Mouse (Mus musculus) testis, postnatal 10 days (tissue): ENCODE data around the gene Susd1.

Experiments
- DNase-seq: peaks from one replicate; pipeline ENCODE4 v3.0.0; 2021; ENCODE audit warnings: low spot score

Susd1 gene

DNA sequence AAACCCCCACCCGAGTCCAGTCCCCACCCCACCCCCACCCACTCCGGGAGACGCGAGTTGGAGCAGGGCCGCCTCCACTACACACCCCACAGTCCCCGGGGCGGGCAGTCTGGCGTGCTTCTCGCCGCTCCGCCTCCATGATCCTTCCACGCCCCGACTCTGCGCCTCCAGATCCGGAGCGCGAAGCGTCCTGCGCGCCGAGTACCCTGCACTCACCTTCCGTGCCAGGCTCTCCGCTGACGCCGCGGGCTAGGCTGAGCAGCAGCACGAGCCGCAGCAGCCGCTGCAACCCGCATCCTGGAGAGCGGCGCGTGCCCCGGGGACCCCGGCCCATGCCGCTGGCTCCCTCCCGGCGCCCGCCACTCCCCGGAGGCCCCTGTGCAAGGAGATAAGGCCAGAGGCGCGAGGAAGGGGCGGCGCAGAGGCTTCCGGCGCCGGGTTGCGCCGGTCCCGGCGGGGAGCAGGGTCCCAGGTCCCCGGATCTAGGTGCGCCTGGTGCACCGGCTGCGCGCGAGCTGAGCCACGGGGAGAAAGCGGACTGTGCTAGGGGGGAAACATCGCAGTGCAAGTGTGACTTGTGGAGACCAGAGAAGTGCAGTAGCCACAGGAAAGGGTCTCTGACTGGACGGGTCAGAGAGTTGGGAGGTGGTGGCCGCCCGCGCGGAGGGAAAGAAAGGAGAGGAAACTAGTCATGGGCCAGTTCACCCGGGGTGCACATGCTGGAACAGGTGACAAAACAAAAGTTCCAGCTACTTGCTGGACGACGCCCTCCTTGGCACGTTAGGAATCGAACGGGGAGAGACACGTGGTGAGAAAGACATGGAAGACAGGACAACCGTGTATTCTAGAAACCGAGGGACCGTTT, at the start of gene Susd1:
Gene Susd1, minus strand, starts transcription at position 644 of the 865 bp plus-strand sequence.
- peak; percentile 60 for DNase-seq

- DNase-seq, result no peak
Measured at GRCm38 (mm10) chr4:59471306-59471705, 32.9 kb upstream of the Susd1 start.

DNA sequence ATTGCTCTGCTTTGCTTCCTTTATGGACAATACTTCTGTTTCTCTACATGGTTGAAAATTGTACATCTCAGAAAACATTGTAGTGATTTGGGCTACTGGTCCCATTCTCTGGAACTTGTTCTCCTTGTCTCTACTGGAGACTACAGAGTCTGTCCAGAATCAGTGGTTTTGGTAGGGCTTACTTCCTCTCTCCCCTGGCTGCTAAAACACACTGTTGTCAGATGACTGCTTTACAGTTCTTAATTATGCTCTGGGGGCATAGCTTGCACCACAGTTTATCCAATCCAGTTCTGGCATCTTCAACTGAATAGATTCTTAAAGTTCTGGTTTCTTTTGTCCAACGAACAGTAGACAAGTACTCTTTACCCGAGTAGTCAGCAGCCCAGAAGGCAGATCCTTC, 27.0 kb upstream of the Susd1 start:
- DNase-seq, result no peak

- DNase-seq, result no peak
Measured at GRCm38 (mm10) chr4:59464661-59465060, 26.2 kb upstream of the Susd1 start.

DNA sequence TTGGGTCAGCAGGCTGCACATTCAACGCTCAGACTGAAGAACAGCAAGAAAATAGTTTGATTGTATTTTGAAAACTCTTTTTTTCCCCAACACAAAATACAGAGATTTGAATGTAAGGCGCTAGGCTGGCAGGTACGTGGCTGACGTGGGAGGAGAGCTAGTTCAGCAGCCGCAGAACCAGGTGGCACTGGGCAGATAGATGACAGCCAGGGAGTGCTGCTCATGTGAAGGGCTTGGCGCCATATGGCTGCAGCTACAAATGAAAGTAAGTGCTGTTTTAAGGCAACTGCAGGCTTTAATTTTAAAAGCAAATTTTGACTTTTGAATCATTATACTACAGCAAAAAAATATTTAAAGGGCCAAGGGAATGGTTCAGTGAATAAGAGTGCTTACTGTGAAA, 24.1 kb upstream of the Susd1 start:
- DNase-seq, result no peak

DNA sequence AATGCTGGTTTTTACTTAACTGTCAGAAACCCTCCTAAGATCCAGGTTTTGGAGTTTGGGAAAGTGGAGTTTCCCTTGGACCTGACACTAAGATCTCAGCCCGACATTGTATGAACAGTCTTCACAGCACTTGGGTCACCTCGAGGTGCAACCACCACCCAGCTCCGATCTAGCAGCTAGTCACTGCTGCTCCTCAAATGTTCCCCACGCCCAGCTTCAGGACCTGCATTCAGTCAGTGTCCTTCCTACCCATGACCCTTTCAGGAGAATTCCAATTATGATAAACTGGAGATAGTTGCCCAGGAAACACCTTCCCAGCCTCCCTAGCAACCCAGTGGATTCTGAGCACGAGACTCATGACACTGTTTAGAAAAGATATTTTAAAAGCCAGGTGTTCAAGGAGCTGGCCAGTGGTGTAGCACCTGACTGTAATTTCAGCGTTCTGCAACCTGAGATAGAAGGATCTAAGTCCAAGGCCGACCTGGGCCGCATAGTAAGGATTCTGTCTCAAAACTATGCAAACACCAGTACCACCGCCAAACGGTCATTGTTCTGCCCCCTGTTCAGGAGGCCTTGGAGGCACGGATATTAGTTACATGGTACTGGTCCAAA, 22.8 kb upstream of the Susd1 start:
- DNase-seq, result no peak

- DNase-seq, result no peak
Measured at GRCm38 (mm10) chr4:59459216-59459955, 21.0 kb upstream of the Susd1 start.

DNA sequence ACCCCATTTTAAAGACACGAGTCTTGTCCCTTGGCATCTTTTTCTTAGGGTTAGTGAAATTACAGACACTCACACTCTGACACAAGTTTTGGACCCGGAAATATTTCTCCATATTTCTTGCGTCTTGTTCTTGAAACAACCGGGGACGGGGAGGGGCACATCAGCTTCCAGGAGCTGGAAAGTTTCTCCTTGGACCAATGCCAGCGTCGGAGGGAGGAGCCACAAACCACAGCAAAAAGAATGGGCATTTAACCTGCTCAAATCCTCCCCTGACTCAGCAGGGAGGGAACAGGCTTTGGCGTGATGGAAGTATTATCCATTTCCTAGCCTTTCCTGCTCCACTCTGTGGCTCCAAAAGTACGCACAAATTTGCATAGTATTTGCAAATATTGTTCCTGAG, 19.5 kb upstream of the Susd1 start:
- DNase-seq, result peak; percentile 60

DNA sequence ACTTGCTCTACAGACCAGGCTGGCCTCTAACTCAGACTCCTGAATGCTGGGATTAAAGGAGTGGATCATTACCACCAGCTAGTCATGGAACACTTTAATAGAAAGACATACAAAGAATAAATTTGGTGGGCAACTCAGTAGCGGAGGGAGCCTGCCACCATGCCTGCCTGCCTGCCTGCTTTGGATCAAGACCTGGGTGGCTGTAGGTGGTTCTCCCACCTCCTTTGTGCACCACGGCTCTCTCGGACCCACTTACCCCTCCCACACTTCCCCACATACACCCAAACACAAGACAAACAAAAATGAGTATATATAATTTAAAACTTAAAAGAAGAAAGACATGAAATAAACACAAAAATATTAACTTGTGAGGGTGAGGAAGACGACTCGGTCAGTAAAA, 18.7 kb upstream of the Susd1 start:
- DNase-seq, result no peak

- DNase-seq, result no peak
Measured at GRCm38 (mm10) chr4:59455465-59455864, 17.0 kb upstream of the Susd1 start.

- no peak for DNase-seq
Measured at GRCm38 (mm10) chr4:59454046-59454445, 15.6 kb upstream of the Susd1 start.

GRCm38 (mm10) chr4:59452503-59452933, 14.1 kb upstream of the Susd1 start:
- peak; percentile 14 for DNase-seq

GRCm38 (mm10) chr4:59450906-59451305, 12.5 kb upstream of the Susd1 start:
- peak; percentile 7 for DNase-seq

DNA sequence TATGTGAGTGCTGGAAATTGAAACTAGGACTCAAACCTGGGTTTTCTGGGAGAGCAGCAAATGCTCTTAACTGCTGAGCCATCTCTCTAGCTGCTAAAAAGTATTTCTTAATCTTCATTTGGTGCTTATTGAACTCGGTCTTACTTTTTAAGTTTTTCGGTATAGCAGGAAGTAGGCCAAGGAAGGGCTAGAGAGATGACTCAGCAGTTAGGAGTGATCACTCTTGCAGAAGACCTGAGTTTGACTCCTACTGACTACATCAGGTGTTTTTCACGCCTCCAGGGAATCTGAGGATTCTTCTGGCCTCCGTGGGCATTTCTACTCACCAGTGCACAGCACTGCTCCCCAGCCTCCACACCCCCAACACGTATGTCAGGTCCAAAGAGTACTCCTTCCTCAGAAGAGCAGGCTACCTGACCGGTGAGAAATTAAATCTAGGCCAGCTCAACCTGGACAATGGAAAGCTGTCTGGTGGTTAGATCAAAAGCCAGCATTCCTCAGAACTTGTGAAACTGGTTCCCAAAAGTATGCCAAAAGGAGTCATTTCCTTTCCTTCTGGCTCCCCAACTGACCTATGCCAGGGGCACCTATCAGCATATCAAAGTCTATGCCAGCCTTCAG, 11.9 kb upstream of the Susd1 start:
- DNase-seq, result peak; percentile 23

- no peak for DNase-seq
Measured at GRCm38 (mm10) chr4:59447296-59447695, 8.9 kb upstream of the Susd1 start.

GRCm38 (mm10) chr4:59445516-59445915, 7.1 kb upstream of the Susd1 start:
- DNase-seq, result no peak

DNA sequence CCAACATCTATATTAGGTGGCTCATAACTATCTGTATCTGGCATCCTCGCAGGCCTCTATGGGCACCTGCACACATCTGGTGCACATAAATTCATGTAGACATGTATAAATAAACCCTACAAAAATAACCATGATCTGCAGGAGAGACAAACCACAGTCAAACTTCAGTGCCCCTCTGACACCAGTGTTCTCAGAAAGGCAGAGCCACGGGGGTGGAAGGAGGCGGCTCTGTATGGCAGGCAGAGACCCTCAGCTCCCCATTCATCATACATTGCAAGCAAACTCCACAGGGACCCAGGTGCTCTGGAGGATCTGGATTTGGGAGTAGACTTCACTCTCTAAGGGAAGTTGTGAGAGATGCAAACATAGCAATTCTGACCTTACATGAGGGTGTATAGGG, 6.6 kb upstream of the Susd1 start:
- DNase-seq, result no peak

DNA sequence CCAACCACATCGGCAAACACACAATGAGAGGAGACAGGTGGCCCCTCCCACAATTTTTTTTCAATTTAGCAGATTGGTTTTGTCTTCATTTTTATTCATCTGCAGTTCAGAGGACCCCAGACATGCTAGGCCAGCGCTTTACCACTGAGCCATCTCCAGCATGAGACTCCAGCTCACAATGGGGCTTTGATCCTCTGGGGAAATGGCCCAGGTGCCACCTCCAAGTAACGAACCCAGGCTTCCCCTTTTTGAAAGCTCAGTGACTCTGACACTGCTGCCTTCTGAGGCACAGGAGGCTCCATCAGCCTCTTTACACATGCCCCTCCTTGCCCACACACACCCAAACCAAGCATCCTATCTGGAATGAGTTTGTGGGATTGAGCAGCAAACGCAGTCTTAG, 5.7 kb upstream of the Susd1 start:
- DNase-seq, result no peak

DNA sequence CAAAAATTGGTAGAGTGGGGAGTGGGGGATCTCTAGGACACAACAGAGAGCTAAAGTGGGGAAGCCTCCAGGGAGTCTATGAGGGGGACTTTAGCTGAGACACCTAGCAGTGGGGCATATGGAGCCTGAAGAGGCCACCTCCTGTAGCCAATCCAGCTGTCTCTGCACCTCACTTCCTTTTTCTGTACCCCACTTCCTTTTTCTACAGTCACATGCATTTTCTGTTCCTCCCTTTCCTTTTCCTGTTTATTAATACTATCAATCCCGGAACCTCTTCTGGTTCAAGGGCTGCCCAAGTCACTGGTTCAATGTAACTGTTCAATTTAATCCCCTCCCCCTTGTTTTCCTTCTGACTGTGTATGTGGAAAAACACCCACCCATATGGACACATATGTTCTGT, 2.8 kb upstream of the Susd1 start:
- no peak for DNase-seq

- DNase-seq, result no peak
Measured at GRCm38 (mm10) chr4:59439960-59440359, 1.5 kb upstream of the Susd1 start.

GRCm38 (mm10) chr4:59439041-59439440, 608 bp upstream of the Susd1 start:
- no peak for DNase-seq

GRCm38 (mm10) chr4:59435951-59436350, 2.5 kb downstream of the Susd1 start:
- DNase-seq, result no peak
